Mouse (Mus musculus) common myeloid progenitor, adult 5-6 weeks (primary cell): ENCODE data around the gene Zfp668. TPM values are rescaled to one million over a fixed set of nuclear protein-coding genes. Genes with fewer than 3 reads are reported as not detected.
A peak's percentile ranks its signal among the peaks of the same experiment; 100 is the strongest.
"Not testable (repeated sequence)": the region's sequence is repeated elsewhere in the genome, so short reads cannot be mapped to it uniquely, and the experiment has no call there.

ENCODE experiments used
- ATAC-seq: replicated peaks from 2 replicates; pipeline ENCODE4 v1.8.0; 2016; ENCODE audit warnings: low read depth, mild to moderate bottlenecking, moderate TSS enrichment, inconsistent platforms; ENCODE audit not compliant: poor library complexity, severe bottlenecking
- total RNA-seq: library from RNA; stranded (forward); fragments of 200-1000, 187-1606 nt; gene quantifications from 2 replicates; pipeline ENCODE4 v1.2.3, GENCODE M21; 2017

Zfp668 gene
- total RNA-seq, 1 experiment from 2014 or later, result 10.5 TPM

GRCm38 (mm10) chr7:127849973-127850875 lies 26.4 kb downstream of the Zfp668 start:
- ATAC-seq, result peak; percentile 52; the same call in 1 of the 2 replicates

GRCm38 (mm10) chr7:127842001-127842718 lies 34.5 kb downstream of the Zfp668 start:
- peak; percentile 61 for ATAC-seq

GRCm38 (mm10) chr7:127841340-127842000 lies 35.2 kb downstream of the Zfp668 start:
- ATAC-seq, result peak; percentile 84

- peak; percentile 28 for ATAC-seq
Measured at GRCm38 (mm10) chr7:127840886-127841285, 35.7 kb downstream of the Zfp668 start.

- ATAC-seq, result not testable (repeated sequence)
Measured at GRCm38 (mm10) chr7:127840031-127840430, 36.6 kb downstream of the Zfp668 start.

- not testable (repeated sequence) for ATAC-seq
Measured at GRCm38 (mm10) chr7:127837878-127838277, 38.8 kb downstream of the Zfp668 start.

- no peak for ATAC-seq
Measured at GRCm38 (mm10) chr7:127837473-127837872, 39.2 kb downstream of the Zfp668 start.

- ATAC-seq, result no peak
Measured at GRCm38 (mm10) chr7:127835550-127835949, 41.1 kb downstream of the Zfp668 start.

GRCm38 (mm10) chr7:127824176-127824871 lies 52.3 kb downstream of the Zfp668 start, which contains the start of the genes Stx4a and Stx1b:
Gene Stx4a, plus strand, starts transcription at chr7:127824294.
Gene Stx1b, minus strand, starts transcription at chr7:127824549.
- ATAC-seq, result no peak

GRCm38 (mm10) chr7:127823236-127824171 lies 53.1 kb downstream of the Zfp668 start:
- ATAC-seq, result no peak

- no peak for ATAC-seq
Measured at GRCm38 (mm10) chr7:127822494-127822893, 54.1 kb downstream of the Zfp668 start.

- no peak for ATAC-seq
Measured at GRCm38 (mm10) chr7:127820836-127821509, 55.7 kb downstream of the Zfp668 start.

- no peak for ATAC-seq
Measured at GRCm38 (mm10) chr7:127817776-127818175, 58.9 kb downstream of the Zfp668 start.

- no peak for ATAC-seq
Measured at GRCm38 (mm10) chr7:127817053-127817452, 59.6 kb downstream of the Zfp668 start.

GRCm38 (mm10) chr7:127815954-127816821 lies 60.4 kb downstream of the Zfp668 start:
- ATAC-seq, result peak; percentile 94

GRCm38 (mm10) chr7:127815116-127815665 lies 61.4 kb downstream of the Zfp668 start:
- ATAC-seq, result no peak
